Mouse (Mus musculus): Measurements from ENCODE around the gene Ppp1r3g. TPM values are rescaled to one million over a fixed set of nuclear protein-coding genes. Genes with fewer than 3 reads are reported as not detected.

Ppp1r3g gene
- not detected for total RNA-seq (2023)

GRCm38 (mm10) chr13:35958539-35958938 is at the start of gene Ppp1r3g:
Gene Ppp1r3g, plus strand, starts transcription at chr13:35958839.

Other genes starting within 250 kb of the Ppp1r3g start
- 8.0 TPM for gene Rpp40, start 52.5 kb upstream of the Ppp1r3g start, total RNA-seq (2023)
- gene Fars2, start 158.6 kb downstream of the Ppp1r3g start, total RNA-seq (2023): 50.7 TPM
- 8.3 TPM for gene Lyrm4, start 158.7 kb downstream of the Ppp1r3g start, total RNA-seq (2023)

Data from CD4-positive naive resting alpha-beta T cell, adult 76 days (primary cell).